In the genomic region with DNA sequence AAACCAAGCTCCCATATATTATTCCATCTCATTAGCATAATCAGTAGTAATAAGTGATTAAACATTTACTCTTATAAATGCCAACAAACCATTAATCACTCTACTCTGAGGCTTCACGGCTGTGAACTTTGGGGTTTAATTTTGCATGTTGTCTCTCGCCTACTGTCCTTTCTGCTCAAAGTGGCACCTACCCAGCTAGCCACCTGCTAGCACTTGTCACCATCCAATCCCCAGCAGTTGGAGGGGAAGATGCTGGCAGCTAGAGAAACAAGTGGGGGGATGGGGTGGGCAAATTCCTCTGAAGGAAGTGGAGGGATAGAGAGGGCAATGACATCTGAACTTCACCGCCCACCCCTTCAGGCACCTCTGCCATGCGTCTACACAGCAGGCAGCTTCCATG, we compare ENCODE assay signal across 7 mouse cellular contexts.
"Had no signal": no experiment of that assay in that cellular context is flagged by ENCODE, and none has a peak within 500 bp of the region (broad histone marks: within the 10 kb centered on the region; RNA-seq: fewer than 3 reads in every experiment).

No protein-coding gene starts in this region.

- H3K4me2 ChIP-seq: liver, embryonic 13.5 days; midbrain, embryonic 11.5 days had no signal

- H3K36me3 ChIP-seq: liver, embryonic 13.5 days had no signal

- H3K27ac ChIP-seq: liver, embryonic 13.5 days had no signal

- H3K9me3 ChIP-seq: liver, embryonic 13.5 days had no signal

- H3K4me1 ChIP-seq: liver, embryonic 13.5 days had no signal

- H3K4me3 ChIP-seq: liver, embryonic 13.5 days had no signal

- H3K9ac ChIP-seq: liver, embryonic 13.5 days had no signal

- H3K27me3 ChIP-seq: liver, embryonic 13.5 days had no signal

- DNase-seq: kidney, adult 9 months; liver, embryonic 13.5 days; lung, adult 2 months; lung, postnatal 14 days; lung, postnatal 4 days; thymus, postnatal 25 days had no signal
